Mouse (Mus musculus) left cerebral cortex, postnatal 36 days (tissue): ENCODE data around the gene Ugt1a6a. TPM values are rescaled to one million over a fixed set of nuclear protein-coding genes. Genes with fewer than 3 reads are reported as not detected.

Experiments used
- DNase-seq, 2 experiments: peaks; one replicate each; pipeline ENCODE4 v3.0.0; 2021 to 2022; ENCODE audit warnings: low spot score in 2 of 2, mixed read lengths in 1 of 2
- intact Hi-C: fragments of 180-260 bp; cut with DNase I; formaldehyde crosslinking; loops from one replicate; pipeline ENCODE4 v1.15.1; 2025
- total RNA-seq, 2 experiments: library from RNA; stranded (reverse); gene quantifications; 2 replicates each; pipeline ENCODE4 v1.2.3; 2021

Ugt1a6a gene
- total RNA-seq, 2 experiments from 2014 or later, result 0.96 to 1.2 TPM

GRCm38 (mm10) chr1:88237311-88237710 is 102.7 kb downstream of the Ugt1a6a start:
- intact Hi-C loops, result no loop called here
- no peak for DNase-seq

DNA sequence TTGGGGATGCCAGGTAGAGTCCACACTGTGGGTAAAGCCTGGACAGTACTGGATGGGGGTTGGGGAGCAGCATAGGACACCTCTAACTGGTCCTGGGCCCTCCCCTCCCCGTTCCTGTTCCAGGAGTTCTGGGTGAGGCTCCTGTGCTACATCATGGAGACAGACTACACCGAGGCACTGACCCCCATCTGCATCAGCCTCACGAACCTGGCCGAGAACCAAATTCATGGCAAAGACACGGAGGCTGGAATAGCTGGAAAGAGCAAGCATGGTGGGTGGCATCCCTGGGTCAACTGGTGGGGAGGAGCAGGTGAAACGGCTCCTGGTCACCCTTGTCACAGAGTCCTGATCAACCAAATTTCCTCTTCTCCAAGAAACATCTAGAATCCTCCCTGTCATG is 104.2 kb downstream of the Ugt1a6a start:
- DNase-seq, result no peak
- intact Hi-C loops, result no loop called here

DNA sequence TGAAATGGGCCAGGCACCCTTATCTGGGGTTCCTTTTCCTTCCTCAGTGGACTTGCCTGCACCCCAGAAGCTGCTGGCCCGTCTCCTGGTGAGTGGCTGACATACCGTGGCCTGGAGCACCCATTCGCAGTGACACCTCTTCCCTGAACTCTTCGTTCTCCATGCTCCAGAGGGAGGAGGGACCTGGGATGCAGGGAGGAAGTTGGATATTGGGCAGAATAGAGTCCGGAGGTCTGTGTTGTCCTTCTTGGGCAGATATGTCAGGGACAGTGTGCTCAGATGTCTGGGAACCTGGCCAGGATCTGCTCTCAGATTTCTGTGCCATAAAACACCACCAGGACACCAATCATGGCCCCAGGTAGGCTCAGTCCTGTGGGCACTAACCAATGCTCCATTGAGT is 105.5 kb downstream of the Ugt1a6a start:
- no peak for DNase-seq
- intact Hi-C loops, result no loop called here

GRCm38 (mm10) chr1:88240579-88240978 is 106.0 kb downstream of the Ugt1a6a start:
- no peak for DNase-seq
- intact Hi-C loops, result no loop called here

GRCm38 (mm10) chr1:88243861-88244260 is 109.3 kb downstream of the Ugt1a6a start:
- DNase-seq, result no peak
- intact Hi-C loops, result no loop called here

- no peak for DNase-seq
- intact Hi-C loops, result loop anchor here (5.0 kb wide), 1 partner anchor 61 kb away; no protein-coding TSS in a partner anchor
Observed at GRCm38 (mm10) chr1:88245881-88246280, 111.3 kb downstream of the Ugt1a6a start.

DNA sequence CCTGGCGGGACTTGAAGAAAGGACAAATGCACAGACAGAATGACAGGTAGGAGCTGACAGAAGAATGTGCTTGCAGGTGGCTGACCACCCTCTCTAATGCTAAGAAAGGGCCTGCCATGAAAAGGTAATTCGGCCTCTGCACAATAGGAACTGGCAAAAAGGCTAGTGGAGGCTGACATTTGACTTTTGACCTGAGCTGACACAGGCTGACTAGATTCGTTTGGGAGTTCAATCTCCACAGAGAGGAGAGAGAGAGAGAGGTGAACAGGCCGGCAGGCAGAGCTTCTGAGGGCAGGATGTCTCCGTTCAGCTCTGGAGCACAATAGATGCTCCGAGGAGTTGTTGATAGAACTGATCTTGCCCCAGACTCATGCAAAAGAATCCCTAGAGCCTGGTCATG is 111.8 kb downstream of the Ugt1a6a start:
- intact Hi-C loops, result loop anchor here (5.0 kb wide), 1 partner anchor 61 kb away; no protein-coding TSS in a partner anchor
- DNase-seq, result no peak

GRCm38 (mm10) chr1:88247660-88248059 is 113.1 kb downstream of the Ugt1a6a start:
- intact Hi-C loops, result loop anchor here (5.0 kb wide), 1 partner anchor 60 kb away; no protein-coding TSS in a partner anchor
- no peak for DNase-seq

GRCm38 (mm10) chr1:88248658-88249057 is 114.0 kb downstream of the Ugt1a6a start:
- intact Hi-C loops, result loop anchor here (5.0 kb wide), 1 partner anchor 59 kb away; no protein-coding TSS in a partner anchor

GRCm38 (mm10) chr1:88249596-88249995 is 115.0 kb downstream of the Ugt1a6a start:
- no peak for DNase-seq
- intact Hi-C loops, result loop anchor here (5.0 kb wide), 1 partner anchor 58 kb away; no protein-coding TSS in a partner anchor

More at GRCm38 (mm10) chr1:88248658-88249057, 114.0 kb downstream of the Ugt1a6a start:
- no peak for DNase-seq

GRCm38 (mm10) chr1:88250023-88250422 is 115.4 kb downstream of the Ugt1a6a start:
- no peak for DNase-seq
- intact Hi-C loops, result no loop called here

DNA sequence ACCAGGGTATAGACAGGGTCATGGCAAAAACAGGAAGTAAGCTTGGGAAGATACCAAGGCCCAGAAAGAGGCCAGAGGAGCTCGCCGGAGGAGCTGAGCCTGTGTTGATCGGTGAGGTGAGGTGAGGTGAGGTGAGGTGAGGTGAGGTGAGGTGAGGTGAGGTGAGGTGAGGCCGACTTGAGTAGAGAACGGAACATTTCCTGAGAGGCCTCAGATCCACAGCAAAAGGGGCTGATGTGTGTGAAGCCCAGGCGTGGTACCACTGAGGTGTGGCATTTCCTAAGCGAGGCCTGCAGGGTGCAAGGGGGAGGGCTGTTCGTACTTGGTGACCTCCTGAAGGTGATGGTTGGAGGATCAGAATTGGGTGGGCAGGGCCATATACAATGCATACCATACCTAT is 118.5 kb downstream of the Ugt1a6a start:
- intact Hi-C loops, result no loop called here
- DNase-seq, result no peak

- intact Hi-C loops, result no loop called here
- no peak for DNase-seq
Observed at GRCm38 (mm10) chr1:88253540-88253939, 118.9 kb downstream of the Ugt1a6a start.

- DNase-seq, result no peak
- intact Hi-C loops, result no loop called here
Observed at GRCm38 (mm10) chr1:88254793-88255465, 120.3 kb downstream of the Ugt1a6a start.

- no peak for DNase-seq
- intact Hi-C loops, result no loop called here
Observed at GRCm38 (mm10) chr1:88255466-88255857, 120.9 kb downstream of the Ugt1a6a start.

- intact Hi-C loops, result no loop called here
- no peak for DNase-seq
Observed at GRCm38 (mm10) chr1:88255989-88256754, 121.6 kb downstream of the Ugt1a6a start.

DNA sequence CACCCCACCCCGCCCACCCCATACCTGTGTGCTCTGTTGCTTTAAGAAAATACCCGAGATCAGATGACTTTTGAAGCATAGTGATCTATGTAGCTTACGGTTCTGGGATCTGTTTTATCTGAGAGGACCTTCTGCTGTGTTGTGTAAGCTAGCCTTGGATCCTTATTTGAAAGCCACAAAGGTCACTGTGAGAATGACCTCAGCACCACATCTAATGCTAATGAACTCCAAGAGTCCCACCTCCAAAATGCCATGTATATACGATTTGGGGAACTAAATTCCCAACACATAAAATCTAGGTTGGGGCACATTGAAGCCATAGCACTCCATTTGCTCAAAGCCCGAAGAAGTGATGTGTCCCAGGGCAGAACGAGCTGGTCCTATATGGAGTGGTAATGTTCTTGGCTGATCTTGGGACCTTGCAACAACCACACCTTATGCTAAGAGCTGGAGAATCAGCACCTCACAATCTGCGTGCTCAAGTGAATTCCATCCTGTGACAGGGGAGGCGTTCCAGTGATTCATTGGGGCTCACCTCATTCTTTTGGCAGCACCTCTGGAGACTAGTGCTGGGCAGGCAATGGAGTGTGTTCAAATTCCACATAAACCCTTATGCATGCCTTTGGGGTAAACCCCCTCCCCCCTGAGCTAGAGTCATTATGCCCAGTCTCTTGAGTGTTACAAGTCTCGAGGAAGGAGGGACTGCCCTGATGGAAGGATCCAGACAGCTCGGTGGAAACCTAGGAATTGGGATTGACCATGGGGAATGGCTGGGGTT is 122.5 kb downstream of the Ugt1a6a start:
- no peak for DNase-seq
- intact Hi-C loops, result no loop called here

GRCm38 (mm10) chr1:88257681-88258080 is 123.1 kb downstream of the Ugt1a6a start:
- intact Hi-C loops, result no loop called here
- DNase-seq, result no peak

DNA sequence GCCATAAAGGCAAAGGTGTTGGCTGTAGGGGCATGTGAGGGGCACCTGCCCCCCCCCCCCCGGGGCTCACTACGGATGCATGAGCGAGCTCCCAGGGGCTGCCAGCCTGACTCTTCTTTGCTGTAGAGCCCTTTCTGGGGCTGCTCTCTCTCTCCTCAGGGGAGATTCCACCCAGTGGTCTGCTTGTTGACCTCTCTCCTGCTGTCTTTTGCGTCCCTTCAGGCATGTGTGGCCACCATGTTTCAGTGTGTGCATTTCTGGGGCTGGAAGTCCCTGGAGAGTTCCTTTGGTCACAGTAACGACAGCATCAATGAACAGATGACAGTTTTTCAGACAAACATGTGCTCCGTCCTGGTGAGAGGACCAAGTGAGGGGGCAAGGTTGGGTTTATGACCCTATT is 123.8 kb downstream of the Ugt1a6a start:
- intact Hi-C loops, result no loop called here
- DNase-seq, result no peak
